Mouse (Mus musculus): ENCODE data around the gene Gm2663.
"Not testable (repeated sequence)": the region's sequence is repeated elsewhere in the genome, so short reads cannot be mapped to it uniquely, and the experiment has no call there.

Gm2663 gene

GRCm38 (mm10) chr6:40999379-40999778 lies at the start of gene Gm2663:
TSS of gene Gm2663 (minus strand) at chr6:40999479.
- not testable (repeated sequence) for DNase-seq (ENCODE audit: low read depth)

GRCm38 (mm10) chr6:41048602-41049001 lies 49.3 kb upstream of the Gm2663 start:
- peak; percentile 10 for DNase-seq (ENCODE audit: low read depth)

DNA sequence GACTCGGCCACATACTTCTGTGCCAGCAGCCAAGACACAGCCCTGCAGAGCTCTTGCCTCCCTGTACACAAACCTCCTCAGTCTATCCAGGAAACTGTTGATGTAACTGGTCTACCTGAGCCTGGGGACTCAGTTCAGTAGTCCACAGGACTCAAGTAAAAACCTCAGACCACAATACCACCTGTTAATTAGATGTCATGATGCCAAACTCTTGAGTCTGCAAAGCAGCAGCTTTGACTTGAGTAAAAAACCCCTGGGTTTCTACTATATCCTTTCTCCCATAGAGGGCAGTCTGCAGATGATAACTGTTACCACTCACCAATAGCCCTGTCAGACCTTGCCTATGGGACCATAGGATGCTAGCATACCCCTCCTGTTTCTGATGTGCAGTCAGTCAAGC lies 48.7 kb upstream of the Gm2663 start:
- DNase-seq (ENCODE audit: low read depth), result peak; percentile 55

DNA sequence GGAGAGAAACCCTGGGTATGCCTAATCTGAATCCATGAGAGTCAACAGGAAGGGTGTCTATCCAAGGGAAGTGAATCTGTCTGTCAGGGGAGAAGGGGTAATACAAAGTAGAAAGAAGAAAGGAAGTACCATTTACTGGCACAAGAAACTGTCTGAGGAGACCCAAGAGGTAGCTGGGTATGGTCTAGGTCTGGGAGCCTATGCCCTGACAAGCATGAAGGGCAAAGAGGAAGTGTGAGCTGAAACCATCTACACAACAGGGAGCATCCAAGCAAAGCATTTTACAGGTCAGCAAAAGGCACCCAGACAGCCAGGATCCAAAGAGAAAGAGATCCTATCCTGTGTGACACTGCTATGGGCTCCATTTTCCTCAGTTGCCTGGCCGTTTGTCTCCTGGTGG lies 47.9 kb upstream of the Gm2663 start:
- DNase-seq (ENCODE audit: low read depth), result peak; percentile 26

GRCm38 (mm10) chr6:41046553-41046952 lies 47.3 kb upstream of the Gm2663 start:
- DNase-seq (ENCODE audit: low read depth), result peak; percentile 82

GRCm38 (mm10) chr6:41044753-41045152 lies 45.5 kb upstream of the Gm2663 start:
- DNase-seq (ENCODE audit: low read depth), result no peak

DNA sequence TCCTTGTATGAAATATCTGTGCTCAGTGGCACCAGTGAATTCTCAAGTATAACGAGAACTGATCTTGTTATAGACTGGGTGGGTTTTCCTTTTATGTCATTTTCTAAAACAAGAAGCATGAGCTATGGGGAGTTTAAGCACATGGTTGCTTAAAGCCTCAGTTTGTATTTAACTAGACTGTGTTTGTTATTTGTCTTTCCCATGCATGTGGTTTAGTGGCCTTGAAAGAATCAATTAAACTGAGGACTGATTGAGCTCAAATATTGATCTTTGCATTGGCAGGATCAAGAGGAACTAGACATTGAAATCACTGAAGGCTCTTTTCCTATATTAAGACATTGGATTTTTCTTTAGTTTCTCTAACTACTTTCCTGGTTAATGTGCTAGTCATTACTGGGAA lies 45.0 kb upstream of the Gm2663 start:
- no peak for DNase-seq (ENCODE audit: low read depth)

- DNase-seq (ENCODE audit: low read depth), result no peak
Observed at GRCm38 (mm10) chr6:41035409-41035808, 36.1 kb upstream of the Gm2663 start, which contains the start of gene 2210010C04Rik. TSS of gene 2210010C04Rik (minus strand) at chr6:41035509.

- no peak for DNase-seq (ENCODE audit: low read depth)
Observed at GRCm38 (mm10) chr6:41032802-41033201, 33.5 kb upstream of the Gm2663 start.

DNA sequence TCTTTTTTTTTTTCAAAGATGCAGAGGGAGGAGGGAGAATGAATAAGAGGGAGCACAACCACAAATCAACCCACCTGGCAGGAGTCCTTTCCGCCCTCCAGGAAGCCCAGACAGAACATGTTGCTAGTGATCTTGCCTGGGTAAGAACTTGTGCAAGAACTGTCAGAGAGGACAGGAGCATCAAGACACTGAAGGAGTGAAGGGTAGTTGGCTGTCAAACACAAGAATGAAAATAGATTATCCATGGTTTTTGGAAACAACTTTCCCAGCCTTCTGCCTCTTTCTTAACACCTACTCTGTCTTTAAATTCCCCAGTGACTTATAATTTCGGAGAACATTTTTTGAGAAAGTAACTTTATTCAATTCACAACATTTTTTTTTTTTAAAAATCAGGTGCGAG lies 33.0 kb upstream of the Gm2663 start:
- DNase-seq (ENCODE audit: low read depth), result no peak

DNA sequence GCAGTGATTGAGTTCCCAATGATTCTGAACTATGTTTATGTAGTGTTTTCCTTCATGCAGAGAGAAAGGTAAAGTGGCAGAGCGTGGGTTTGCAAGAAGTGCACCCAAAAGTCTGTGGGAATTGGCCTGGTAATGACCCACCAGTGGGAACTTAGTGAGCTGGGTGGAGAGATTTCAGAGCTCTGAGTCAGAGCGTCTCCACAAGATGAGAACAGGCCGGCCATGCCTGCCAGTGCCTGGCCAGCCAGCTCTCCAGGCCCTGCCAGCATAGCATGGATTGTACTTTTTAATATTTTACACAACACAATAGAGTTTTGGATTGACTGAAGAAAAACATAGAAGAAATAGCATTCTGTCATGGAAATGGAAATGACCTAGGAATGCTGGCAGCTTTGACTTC lies 31.5 kb upstream of the Gm2663 start:
- no peak for DNase-seq (ENCODE audit: low read depth)

DNA sequence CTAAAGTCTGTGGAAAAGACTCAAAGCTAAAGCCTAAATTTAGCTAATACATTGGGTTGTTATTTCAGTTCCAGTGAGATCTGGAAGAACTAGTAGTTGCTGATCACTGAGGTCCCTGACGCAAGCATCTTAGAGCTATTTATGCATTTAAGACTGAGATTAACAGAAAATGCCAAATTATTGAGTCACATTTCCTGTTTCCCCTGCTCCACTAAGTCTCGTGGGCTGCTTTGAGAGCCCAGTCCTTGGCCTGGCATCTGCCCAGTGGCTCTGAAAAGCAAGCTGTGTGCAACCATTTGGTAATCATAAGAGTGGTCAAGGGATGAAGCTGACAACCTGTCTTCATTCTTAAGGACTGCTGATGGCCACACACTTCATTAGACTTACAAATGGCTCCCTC lies 27.8 kb upstream of the Gm2663 start:
- DNase-seq (ENCODE audit: low read depth), result no peak

GRCm38 (mm10) chr6:41025873-41026650 lies 26.8 kb upstream of the Gm2663 start:
- no peak for DNase-seq (ENCODE audit: low read depth)

GRCm38 (mm10) chr6:41019140-41019539 lies 19.9 kb upstream of the Gm2663 start:
- DNase-seq (ENCODE audit: low read depth), result no peak

- DNase-seq (ENCODE audit: low read depth), result no peak
Observed at GRCm38 (mm10) chr6:41018629-41019028, 19.4 kb upstream of the Gm2663 start.

GRCm38 (mm10) chr6:41015065-41015464 lies 15.8 kb upstream of the Gm2663 start:
- DNase-seq (ENCODE audit: low read depth), result peak; percentile 11

- DNase-seq (ENCODE audit: low read depth), result not testable (repeated sequence)
Observed at GRCm38 (mm10) chr6:40964454-40964853, 34.8 kb downstream of the Gm2663 start, which contains the start of gene 1810009J06Rik. TSS of gene 1810009J06Rik (plus strand) at chr6:40964754.

- DNase-seq (ENCODE audit: low read depth), result no peak
Observed at GRCm38 (mm10) chr6:40953716-40954115, 45.6 kb downstream of the Gm2663 start.

- DNase-seq (ENCODE audit: low read depth), result no peak
Observed at GRCm38 (mm10) chr6:40951770-40952169, 47.5 kb downstream of the Gm2663 start, which contains the start of gene Gm4744. TSS of gene Gm4744 (minus strand) at chr6:40951870.

Data from induced T-regulatory cell, adult 2 months (primary cell).